Mouse (Mus musculus): ENCODE measurements around the gene Bms1. TPM values are rescaled to one million over a fixed set of nuclear protein-coding genes. Genes with fewer than 3 reads are reported as not detected.

Gene Bms1
- total RNA-seq (2014; fragmentation: Nextera tagmentation) (31.9 and 41.6 TPM in 2 replicates), total RNA-seq (2017) (85.1 and 88.5 TPM in 2 replicates)

- peak; percentile 95 for ATAC-seq (replicated peaks; ENCODE audit: poor library complexity, severe bottlenecking)
These were observed at the start of gene Bms1 for GRCm38 (mm10) chr6:118419050-118419920. Gene Bms1, minus strand, starts transcription at chr6:118419474.

GRCm38 (mm10) chr6:118462069-118462705 is 42.9 kb upstream of the Bms1 start:
- no peak for ATAC-seq (replicated peaks; ENCODE audit: poor library complexity, severe bottlenecking)

- ATAC-seq (replicated peaks; ENCODE audit: poor library complexity, severe bottlenecking), result no peak
These were observed 38.5 kb upstream of the Bms1 start for GRCm38 (mm10) chr6:118457726-118458125.

- ATAC-seq (replicated peaks; ENCODE audit: poor library complexity, severe bottlenecking), result peak; percentile 99
These were observed 35.9 kb upstream of the Bms1 start, which contains the start of gene Zfp248 for GRCm38 (mm10) chr6:118455042-118455631. Gene Zfp248, minus strand, starts transcription at chr6:118455528.

- ATAC-seq (replicated peaks; ENCODE audit: poor library complexity, severe bottlenecking), result no peak
These were observed 35.2 kb upstream of the Bms1 start for GRCm38 (mm10) chr6:118454452-118454851.

- no peak for ATAC-seq (replicated peaks; ENCODE audit: poor library complexity, severe bottlenecking)
These were observed 12.2 kb upstream of the Bms1 start for GRCm38 (mm10) chr6:118431502-118431901.

- no peak for ATAC-seq (replicated peaks; ENCODE audit: poor library complexity, severe bottlenecking)
These were observed 7.4 kb upstream of the Bms1 start for GRCm38 (mm10) chr6:118426666-118427065.

- no peak for ATAC-seq (replicated peaks; ENCODE audit: poor library complexity, severe bottlenecking)
These were observed 8.8 kb downstream of the Bms1 start for GRCm38 (mm10) chr6:118410428-118410827.

- no peak for ATAC-seq (replicated peaks; ENCODE audit: poor library complexity, severe bottlenecking)
These were observed 10.8 kb downstream of the Bms1 start for GRCm38 (mm10) chr6:118408510-118408909.

- no peak for ATAC-seq (replicated peaks; ENCODE audit: poor library complexity, severe bottlenecking)
These were observed 12.9 kb downstream of the Bms1 start for GRCm38 (mm10) chr6:118406421-118406820.

GRCm38 (mm10) chr6:118390746-118391145 is 28.5 kb downstream of the Bms1 start:
- ATAC-seq (replicated peaks; ENCODE audit: poor library complexity, severe bottlenecking), result no peak

GRCm38 (mm10) chr6:118385962-118386361 is 33.3 kb downstream of the Bms1 start:
- ATAC-seq (replicated peaks; ENCODE audit: poor library complexity, severe bottlenecking), result no peak

- ATAC-seq (replicated peaks; ENCODE audit: poor library complexity, severe bottlenecking), result peak; percentile 48; the same call in 1 of the 2 replicates
These were observed 38.0 kb downstream of the Bms1 start for GRCm38 (mm10) chr6:118381234-118381633.

- 0 out of 2 replicates have a peak, but pooled peaks have one; percentile 14 for ATAC-seq (replicated peaks; ENCODE audit: poor library complexity, severe bottlenecking)
These were observed 38.6 kb downstream of the Bms1 start for GRCm38 (mm10) chr6:118380630-118381029.

GRCm38 (mm10) chr6:118379451-118380167 is 39.7 kb downstream of the Bms1 start:
- ATAC-seq (replicated peaks; ENCODE audit: poor library complexity, severe bottlenecking), result peak; percentile 81

GRCm38 (mm10) chr6:118377611-118378010 is 41.7 kb downstream of the Bms1 start:
- ATAC-seq (replicated peaks; ENCODE audit: poor library complexity, severe bottlenecking), result no peak

GRCm38 (mm10) chr6:118376023-118376422 is 43.3 kb downstream of the Bms1 start:
- ATAC-seq (replicated peaks; ENCODE audit: poor library complexity, severe bottlenecking), result no peak

GRCm38 (mm10) chr6:118375457-118375856 is 43.8 kb downstream of the Bms1 start:
- no peak for ATAC-seq (replicated peaks; ENCODE audit: poor library complexity, severe bottlenecking)

- no peak for ATAC-seq (replicated peaks; ENCODE audit: poor library complexity, severe bottlenecking)
These were observed 44.2 kb downstream of the Bms1 start for GRCm38 (mm10) chr6:118375026-118375425.

GRCm38 (mm10) chr6:118373294-118373693 is 46.0 kb downstream of the Bms1 start:
- peak; percentile 55 for ATAC-seq (replicated peaks; ENCODE audit: poor library complexity, severe bottlenecking)

Measured in granulocyte monocyte progenitor cell, adult 5-6 weeks (primary cell).